Mouse (Mus musculus): ENCODE data around the gene Gal3st2c. TPM values are rescaled to one million over a fixed set of nuclear protein-coding genes. Genes with fewer than 3 reads are reported as not detected.

The Gal3st2c gene
- total and polyA plus RNA-seq, 3 experiments, result not detected

GRCm38 (mm10) chr1:94020151-94020550 is 29.8 kb downstream of the Gal3st2c start, which contains the start of gene Neu4:
Gene Neu4 (plus strand): TSS chr1:94020451.
- H3K79me2 ChIP-seq (replicated peaks; ENCODE audit: control insufficient read depth, extremely low read depth, insufficient read depth, poor library complexity, severe bottlenecking), result no peaks in the 10 kb centered on the region
- H3K27me3 ChIP-seq (replicated peaks), result no peaks in the 10 kb centered on the region
- H3K27ac ChIP-seq (ENCODE audit: insufficient read depth, low read depth), result no peak within 1 kb of the TSS
- dilution Hi-C loops (cut with MboI; ENCODE audit: extremely low pct_ligation_motif_present, extremely low pct_unique_long_range_greater_than_20kb, low sequenced_read_pairs) (no loop called here), in situ Hi-C loops (cut with MboI; ENCODE audit: low pct_ligation_motif_present, low pct_unique_long_range_greater_than_20kb, low sequenced_read_pairs) (no loop called here)
- H3K4me1 ChIP-seq (ENCODE audit: control insufficient read depth in 1 of 2, insufficient read depth in 2 of 2), result peaks cover under 1 to 3% of the 10 kb centered on the region in 2 experiments; a peak in 2 of 4 replicates
- H3K9me3 ChIP-seq (replicated peaks; ENCODE audit: low read length), result no peaks in the 10 kb centered on the region
- no peaks in the 10 kb centered on the region for H3K36me3 ChIP-seq (replicated peaks in 1 of 2; ENCODE audit: control insufficient read depth in 1 of 2, insufficient read depth in 1 of 2, low read length in 1 of 2)
- H3K4me2 ChIP-seq (ENCODE audit: insufficient read depth, low read depth, poor library complexity, severe bottlenecking), result no peak within 1 kb of the TSS
- H3K9ac ChIP-seq (ENCODE audit: insufficient read depth, low read depth), result no peak within 1 kb of the TSS
- no peak for DNase-seq (ENCODE audit: extremely low read depth)
- no peak for TF ChIP-seq KAT2A (IDR thresholded peaks at IDR 0.05; ENCODE audit: insufficient replicate concordance, low read length)
- no peak for TF ChIP-seq E2F4 (IDR thresholded peaks at IDR 0.05; ENCODE audit: insufficient replicate concordance, low read depth, low read length)
- no peak for TF ChIP-seq EP300 (IDR thresholded peaks at IDR 0.05; ENCODE audit: low read length)
- no peak for TF ChIP-seq RCOR1 (conservative IDR thresholded peaks at IDR 0.05; ENCODE audit: low read depth, low read length)
- no peak for TF ChIP-seq MXI1 (IDR thresholded peaks at IDR 0.05; ENCODE audit: low read depth, low read length)
- TF ChIP-seq MAZ (IDR thresholded peaks at IDR 0.05; ENCODE audit: low read depth, low read length), result no peak
- TF ChIP-seq USF1 (IDR thresholded peaks at IDR 0.05; ENCODE audit: low read depth, low read length), result no peak
- no peak for TF ChIP-seq POLR2A (IDR thresholded peaks at IDR 0.05; ENCODE audit: low read depth, low read length)
- TF ChIP-seq ZMIZ1 (IDR thresholded peaks at IDR 0.05; ENCODE audit: low read depth, low read length), result no peak
- no peak for TF ChIP-seq CHD2 (IDR thresholded peaks at IDR 0.05; ENCODE audit: low read length)
- no peak for TF ChIP-seq JUND (conservative IDR thresholded peaks at IDR 0.05; ENCODE audit: low read depth, low read length)
- TF ChIP-seq GABPA (IDR thresholded peaks at IDR 0.05; ENCODE audit: insufficient replicate concordance, low read depth, low read length), result no peak
- TF ChIP-seq USF2 (conservative IDR thresholded peaks at IDR 0.05; ENCODE audit: low read depth, low read length), result no peak
- no peak for TF ChIP-seq MYC (IDR thresholded peaks at IDR 0.05; ENCODE audit: low read depth, low read length)
- no peak for TF ChIP-seq ETS1 (conservative IDR thresholded peaks at IDR 0.05; ENCODE audit: low read depth, low read length)
- no peak for TF ChIP-seq RAD21 (IDR thresholded peaks at IDR 0.05; ENCODE audit: low read depth, low read length)
- no peak for TF ChIP-seq HCFC1 (IDR thresholded peaks at IDR 0.05; ENCODE audit: low read depth, low read length)
- no peak for TF ChIP-seq PAX5 (IDR thresholded peaks at IDR 0.05; ENCODE audit: low read length)
- no peak for TF ChIP-seq MAFK (IDR thresholded peaks at IDR 0.05; ENCODE audit: insufficient replicate concordance, low read length)
- H3K4me3 ChIP-seq (replicated peaks in 1 of 3; ENCODE audit: low read depth in 2 of 3, low read length in 2 of 3, poor library complexity in 1 of 3), result no peak within 1 kb of the TSS

GRCm38 (mm10) chr1:94027506-94028108 is 37.3 kb downstream of the Gal3st2c start:
- no peaks in the 10 kb centered on the region for H3K79me2 ChIP-seq (replicated peaks; ENCODE audit: control insufficient read depth, extremely low read depth, insufficient read depth, poor library complexity, severe bottlenecking)
- H3K27me3 ChIP-seq (replicated peaks), result no peaks in the 10 kb centered on the region
- no peak for TF ChIP-seq CTCF (conservative IDR thresholded peaks at IDR 0.05 in 1 of 2, IDR thresholded peaks at IDR 0.05 in 1 of 2; ENCODE audit: low read depth in 2 of 2, low read length in 2 of 2)
- TF ChIP-seq RAD21 (IDR thresholded peaks at IDR 0.05; ENCODE audit: low read depth, low read length), result no peak
- no peak for TF ChIP-seq ZKSCAN1 (IDR thresholded peaks at IDR 0.05; ENCODE audit: borderline replicate concordance, low read depth, low read length)
- TF ChIP-seq MAZ (IDR thresholded peaks at IDR 0.05; ENCODE audit: low read depth, low read length), result no peak
- TF ChIP-seq ZMIZ1 (IDR thresholded peaks at IDR 0.05; ENCODE audit: low read depth, low read length), result no peak
- no peak overlapping the region for H3K4me3 ChIP-seq (replicated peaks in 1 of 3; ENCODE audit: low read depth in 2 of 3, low read length in 2 of 3, poor library complexity in 1 of 3)
- dilution Hi-C loops (cut with MboI; ENCODE audit: extremely low pct_ligation_motif_present, extremely low pct_unique_long_range_greater_than_20kb, low sequenced_read_pairs), result no loop called here
- no peak overlapping the region for H3K9ac ChIP-seq (ENCODE audit: insufficient read depth, low read depth)
- DNase-seq (ENCODE audit: extremely low read depth), result no peak
- no peak overlapping the region for H3K27ac ChIP-seq (ENCODE audit: insufficient read depth, low read depth)
- no peaks in the 10 kb centered on the region for H3K9me3 ChIP-seq (replicated peaks; ENCODE audit: low read length)
- no peaks in the 10 kb centered on the region for H3K36me3 ChIP-seq (replicated peaks in 1 of 2; ENCODE audit: control insufficient read depth in 1 of 2, insufficient read depth in 1 of 2, low read length in 1 of 2)
- H3K4me1 ChIP-seq (ENCODE audit: control insufficient read depth in 1 of 2, insufficient read depth in 2 of 2), result peaks cover 2 to 4% of the 10 kb centered on the region in 2 experiments; a peak in 2 of 4 replicates
- H3K4me2 ChIP-seq (ENCODE audit: insufficient read depth, low read depth, poor library complexity, severe bottlenecking), result no peak overlapping the region
- in situ Hi-C loops (cut with MboI; ENCODE audit: low pct_ligation_motif_present, low pct_unique_long_range_greater_than_20kb, low sequenced_read_pairs), result no loop called here

All from CH12.LX (cell line).